26 mouse cellular contexts compared by ENCODE assay signal in genomic region chr8:106152876-106153275, GRCm38 (mm10). TPM values are rescaled to one million over a fixed set of nuclear protein-coding genes. Genes with fewer than 3 reads are reported as not detected.
DNase-seq lines count a peak whose midpoint lies in the region; ATAC-seq lines count a peak whose summit lies in the region.
"Had no signal": no experiment of that assay in that cellular context is flagged by ENCODE, and none has a peak within 500 bp of the region (broad histone marks: within the 10 kb centered on the region; RNA-seq: fewer than 3 reads in every experiment).

No protein-coding gene starts in this region.

- H3K4me1 ChIP-seq in liver, embryonic 12.5 days: peaks cover 56% of the 10 kb centered on the region

- H3K4me3 ChIP-seq in liver, embryonic 12.5 days: no peak overlapping the region
- H3K4me3 ChIP-seq: forebrain, embryonic 10.5 days; hindbrain, embryonic 10.5 days; midbrain, embryonic 15.5 days; myocyte; neural tube, embryonic 13.5 days had no signal

- H3K9ac ChIP-seq in liver, embryonic 12.5 days: no peak overlapping the region
- H3K9ac ChIP-seq: midbrain, embryonic 15.5 days; neural tube, embryonic 13.5 days had no signal

- H3K9me3 ChIP-seq in liver, embryonic 12.5 days (replicated peaks): no peaks in the 10 kb centered on the region
- H3K9me3 ChIP-seq: forebrain, embryonic 10.5 days; hindbrain, embryonic 10.5 days; midbrain, embryonic 15.5 days; neural tube, embryonic 13.5 days had no signal

- H3K4me2 ChIP-seq in liver, embryonic 12.5 days: peak overlapping the region; percentile 93; the same call in 1 of the 2 replicates
- H3K4me2 ChIP-seq: midbrain, embryonic 15.5 days; neural tube, embryonic 13.5 days had no signal

- peak; percentile 79 for DNase-seq in layer of hippocampus, adult 9-11 months
- DNase-seq in layer of hippocampus, adult 8-10 months (ENCODE audit: low spot score in 2 of 2): no peak
- DNase-seq in brain, adult 2 months (ENCODE audit: low read depth, low spot score): peak; percentile 36
- no peak for DNase-seq in cerebellum, adult 9-10 months
- DNase-seq in spleen, postnatal 4 days (ENCODE audit: low spot score in 2 of 2): no peak
- DNase-seq: adrenal gland, postnatal 25 days; cerebellum, adult 11 months; cerebellum, postnatal 10 days; gastrocnemius, postnatal 36 days; kidney, adult 9 months; kidney, postnatal 36 days; right cerebral cortex, postnatal 4 days; thymus, adult 2 months had no signal

- peaks cover 21% of the 10 kb centered on the region for H3K36me3 ChIP-seq in liver, embryonic 12.5 days

- no peaks in the 10 kb centered on the region for H3K27me3 ChIP-seq in liver, embryonic 12.5 days (replicated peaks)
- H3K27me3 ChIP-seq: midbrain, embryonic 15.5 days; neural tube, embryonic 13.5 days had no signal

- ATAC-seq in liver, embryonic 12.5 days: no peak
- ATAC-seq in megakaryocyte, adult 5-6 weeks (ENCODE audit: poor library complexity, severe bottlenecking): peak; percentile 49
- ATAC-seq: hindbrain, postnatal 0 days; intestine, embryonic 16.5 days; lung, postnatal 0 days; midbrain, embryonic 15.5 days had no signal

- H3K27ac ChIP-seq in liver, embryonic 12.5 days: no peak overlapping the region
- H3K27ac ChIP-seq: forebrain, embryonic 10.5 days; hindbrain, embryonic 10.5 days; hindbrain, postnatal 0 days; midbrain, embryonic 15.5 days; neural tube, embryonic 13.5 days; stomach, postnatal 0 days had no signal

- 23% methylated on average over 4 of the region's 4 CpGs for WGBS in liver, embryonic 12.5 days (ENCODE audit: insufficient replicate concordance)

RNA-seq across cellular contexts. Expression of gene Pla2g15, which starts 2.7 kb away (rescaled TPM):
- 10 to 100 TPM; 28.2 to 36.0 (median 29.8) TPM for total RNA-seq in layer of hippocampus, adult 8-10 months (2022)
- 9.8 TPM in 2 replicates for polyA plus RNA-seq in liver, embryonic 12.5 days (2016; fragmentation: Nextera tagmentation; extraction: Ambion mirVana)
- 13.8 and 15.8 TPM in 2 replicates for total RNA-seq in megakaryocyte, adult 5-6 weeks (2015)
- total RNA-seq in megakaryocyte, adult 5-6 weeks (2017): 12.9 and 15.8 TPM in 2 replicates

RNA-seq across cellular contexts. Expression of gene Slc7a6, which starts 15.8 kb away (rescaled TPM):
- 10 to 100 TPM; 22.3 to 31.9 (median 27.5) TPM for total RNA-seq in layer of hippocampus, adult 8-10 months (2022)
- 17.4 and 22.2 TPM in 2 replicates for polyA plus RNA-seq in liver, embryonic 12.5 days (2016; fragmentation: Nextera tagmentation; extraction: Ambion mirVana)
- total RNA-seq in megakaryocyte, adult 5-6 weeks (2015): 9.7 and 10.3 TPM in 2 replicates
- 7.6 and 9.4 TPM in 2 replicates for total RNA-seq in megakaryocyte, adult 5-6 weeks (2017)

RNA-seq across cellular contexts. Expression of gene Esrp2, which starts 16.1 kb away (rescaled TPM):
- total RNA-seq in layer of hippocampus, adult 8-10 months (2022): under 1 TPM in 2 of 4 experiments, not detected in 2; 0.09 to 0.43 TPM
- polyA plus RNA-seq in liver, embryonic 12.5 days (2016; fragmentation: Nextera tagmentation; extraction: Ambion mirVana): 6.6 and 7.9 TPM in 2 replicates
- total RNA-seq in megakaryocyte, adult 5-6 weeks (2015): not detected in 2 replicates
- not detected in 2 replicates for total RNA-seq in megakaryocyte, adult 5-6 weeks (2017)
- total RNA-seq: gastrocnemius, adult 18-20 months; left cerebral cortex, postnatal 10 days had no signal

RNA-seq across cellular contexts. Expression of gene Slc7a6os, which starts 57.9 kb away (rescaled TPM):
- total RNA-seq in layer of hippocampus, adult 8-10 months (2022): 10 to 100 TPM; 22.2 to 29.7 (median 26.8) TPM
- polyA plus RNA-seq in liver, embryonic 12.5 days (2016; fragmentation: Nextera tagmentation; extraction: Ambion mirVana): 20.1 and 21.9 TPM in 2 replicates
- 34.1 and 36.0 TPM in 2 replicates for total RNA-seq in megakaryocyte, adult 5-6 weeks (2015)
- 24.8 and 34.4 TPM in 2 replicates for total RNA-seq in megakaryocyte, adult 5-6 weeks (2017)

RNA-seq across cellular contexts. Expression of gene Prmt7, which starts 57.9 kb away (rescaled TPM):
- total RNA-seq in layer of hippocampus, adult 8-10 months (2022): 10 to 100 TPM; 32.8 to 43.7 (median 36.4) TPM
- 43.2 and 45.6 TPM in 2 replicates for polyA plus RNA-seq in liver, embryonic 12.5 days (2016; fragmentation: Nextera tagmentation; extraction: Ambion mirVana)
- total RNA-seq in megakaryocyte, adult 5-6 weeks (2015): 2.7 and 3.7 TPM in 2 replicates
- total RNA-seq in megakaryocyte, adult 5-6 weeks (2017): 10.3 and 11.6 TPM in 2 replicates

Comparison
In these comparisons a context has a peak if more than half of its experiments do, and no peak if none do; other contexts are left out.
1. DNase-seq: peak in layer of hippocampus, adult 9-11 months (single experiment) and brain, adult 2 months (single experiment); none in layer of hippocampus, adult 8-10 months (0 of 2), cerebellum, adult 9-10 months (single experiment) and spleen, postnatal 4 days (0 of 2).